Mouse (Mus musculus) layer of hippocampus, adult 2 months (tissue): Measurements from ENCODE around the gene Arpc1b. TPM values are rescaled to one million over a fixed set of nuclear protein-coding genes. Genes with fewer than 3 reads are reported as not detected.
"Not testable (repeated sequence)": the region's sequence is repeated elsewhere in the genome, so short reads cannot be mapped to it uniquely, and the experiment has no call there.

Experiments used
- DNase-seq, 2 experiments: peaks; one replicate each; pipeline ENCODE4 v3.0.0; 2022; ENCODE audit warnings: low spot score in 2 of 2
- H3K27ac ChIP-seq: fragments of 200-600 bp; 2 replicates; pipeline ENCODE4 v1.8.1; 2022
- H3K4me3 ChIP-seq: fragments of 200-600 bp; 2 replicates; pipeline ENCODE4 v1.8.1; 2022; ENCODE audit warnings: mild to moderate bottlenecking
- CTCF ChIP-seq: fragments of 200-600 bp; conservative IDR thresholded peaks from 2 replicates; pipeline ENCODE4 v1.8.1; 2022; ENCODE audit warnings: antibody characterized with exemption, mild to moderate bottlenecking, moderate library complexity
- total RNA-seq, 2 experiments: library from RNA; stranded (reverse); gene quantifications; 2 replicates each; pipeline ENCODE4 v1.2.3; 2021

Gene Arpc1b
- total RNA-seq, 2 experiments from 2014 or later = 17.7 to 19.4 TPM

DNA sequence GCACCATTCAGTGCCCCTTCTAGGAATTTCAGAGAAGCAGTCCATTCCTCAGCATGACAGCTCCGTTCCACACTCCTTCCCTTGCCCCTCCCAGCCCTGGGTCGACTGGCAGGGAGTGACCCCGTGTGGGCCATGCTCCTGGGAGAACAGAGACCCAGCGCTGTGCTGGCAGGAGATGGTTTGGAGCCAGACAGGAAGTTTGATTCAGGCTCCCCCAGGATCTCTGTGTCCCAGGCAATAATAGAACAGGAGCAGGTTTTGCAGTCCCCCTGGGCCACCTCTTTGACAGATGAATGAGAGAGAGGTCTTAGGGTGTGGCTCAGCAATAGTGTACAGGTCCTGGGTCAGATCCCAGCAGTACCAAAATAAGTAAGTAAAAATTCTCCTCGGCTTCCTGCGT, 4.0 kb downstream of the Arpc1b start:
- no peak for TF ChIP-seq CTCF
- Histone ChIP-seq H3K27ac (peak overlapping the region; percentile 53; the same call in 1 of the 2 replicates), H3K4me3 (no peak overlapping the region)
- no peak for DNase-seq

DNA sequence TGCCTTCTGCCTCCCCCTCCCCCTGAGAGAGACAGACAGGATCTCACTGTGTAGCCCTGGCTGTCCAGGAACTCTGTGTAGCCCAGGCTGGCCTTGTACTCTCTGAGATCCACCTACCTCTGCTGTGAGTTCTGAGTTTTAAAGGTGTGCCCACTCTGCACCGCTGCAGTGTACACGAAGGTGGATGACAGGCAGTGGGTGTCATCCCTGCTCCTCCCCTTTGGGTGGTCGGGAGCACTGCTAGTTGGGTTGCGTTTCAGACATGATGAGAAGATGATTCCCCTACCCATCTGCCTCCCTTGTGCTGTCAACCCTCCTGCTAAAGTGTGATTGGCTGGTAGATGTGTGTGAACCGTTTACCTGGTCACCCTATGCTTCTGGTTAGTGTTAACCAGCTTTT, 4.4 kb downstream of the Arpc1b start:
- DNase-seq = no peak
- no peak for TF ChIP-seq CTCF
- Histone ChIP-seq H3K27ac (peak overlapping the region; percentile 53; the same call in 1 of the 2 replicates), H3K4me3 (no peak overlapping the region)

DNA sequence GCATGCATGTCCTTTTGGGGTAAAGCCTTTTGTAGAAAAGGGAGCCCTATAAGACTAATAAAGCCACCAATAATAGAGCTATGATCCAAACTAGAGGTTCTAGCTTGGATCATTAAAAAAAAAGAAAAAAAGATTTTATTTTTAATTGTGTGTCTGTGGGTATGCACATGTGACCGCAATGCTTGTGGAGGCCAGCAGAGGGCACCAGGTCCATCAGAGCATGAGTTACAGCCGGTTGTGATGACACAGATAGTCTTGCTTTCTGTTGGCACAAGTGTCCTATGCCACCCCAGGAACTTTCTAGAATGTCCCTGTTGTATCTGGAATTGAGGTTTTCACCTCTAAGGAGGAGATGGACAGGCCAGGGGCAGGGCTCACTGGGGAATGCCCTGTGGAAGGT, 5.4 kb downstream of the Arpc1b start:
- Histone ChIP-seq H3K27ac (no peak overlapping the region), H3K4me3 (no peak overlapping the region)
- DNase-seq = no peak
- peak; percentile 61 for TF ChIP-seq CTCF

DNA sequence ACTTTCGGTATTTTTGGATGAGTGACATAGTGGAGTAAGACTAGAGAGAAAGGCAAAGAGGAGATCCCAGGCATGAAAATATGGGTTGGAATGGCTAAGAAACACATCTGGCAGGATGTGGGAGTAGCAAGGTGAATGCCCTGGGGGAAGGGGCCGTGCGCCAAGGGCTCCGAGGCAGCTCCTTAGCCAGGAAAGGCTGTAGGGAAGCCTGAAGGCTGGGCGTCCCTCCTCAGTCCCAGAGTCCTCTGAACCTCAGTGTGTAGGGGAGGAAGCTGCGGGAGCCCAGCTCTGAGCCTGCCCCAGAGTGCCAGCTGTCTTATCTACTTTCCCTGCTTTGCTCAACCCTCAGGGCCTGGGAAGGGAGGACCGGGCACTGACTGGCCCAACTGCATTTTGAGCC, 6.9 kb downstream of the Arpc1b start:
- no peak overlapping the region for H3K4me3 ChIP-seq
- DNase-seq = no peak
- no peak overlapping the region for H3K27ac ChIP-seq
- no peak for TF ChIP-seq CTCF

DNA sequence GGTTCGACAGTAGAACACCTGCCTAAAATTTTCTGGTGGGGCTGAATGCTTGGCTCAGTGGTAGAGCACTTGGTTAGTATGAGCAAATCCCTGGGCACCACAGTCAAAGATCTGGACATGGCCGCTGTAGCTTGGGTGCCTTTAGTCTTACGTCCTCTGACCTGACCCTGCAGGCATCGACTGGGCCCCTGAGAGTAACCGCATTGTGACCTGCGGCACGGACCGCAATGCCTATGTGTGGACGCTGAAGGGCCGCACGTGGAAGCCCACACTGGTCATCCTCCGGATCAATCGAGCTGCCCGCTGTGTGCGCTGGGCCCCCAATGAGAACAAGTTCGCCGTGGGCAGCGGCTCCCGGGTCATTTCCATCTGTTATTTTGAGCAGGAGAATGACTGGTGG, 9.4 kb downstream of the Arpc1b start:
- Histone ChIP-seq H3K4me3 (no peak overlapping the region), H3K27ac (no peak overlapping the region)
- TF ChIP-seq CTCF = no peak
- no peak for DNase-seq

DNA sequence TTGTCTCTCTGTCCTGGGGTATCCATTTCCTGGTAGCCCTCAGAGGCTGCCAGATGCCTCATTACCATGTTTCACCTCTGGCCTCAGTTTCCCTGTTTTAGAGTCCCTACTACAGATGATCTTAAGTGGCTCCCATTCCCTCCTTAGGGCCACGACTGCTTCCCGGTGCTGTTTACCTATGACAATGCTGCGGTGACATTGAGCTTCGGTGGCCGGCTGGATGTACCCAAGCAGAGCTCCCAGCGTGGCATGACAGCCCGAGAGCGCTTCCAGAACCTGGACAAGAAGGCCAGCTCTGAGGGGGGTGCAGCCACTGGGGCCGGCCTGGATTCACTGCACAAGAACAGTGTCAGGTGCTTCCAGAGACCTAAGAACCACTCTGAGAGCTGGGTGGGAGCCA, 12.6 kb downstream of the Arpc1b start:
- Histone ChIP-seq H3K27ac (no peak overlapping the region), H3K4me3 (no peak overlapping the region)
- no peak for TF ChIP-seq CTCF
- no peak for DNase-seq

DNA sequence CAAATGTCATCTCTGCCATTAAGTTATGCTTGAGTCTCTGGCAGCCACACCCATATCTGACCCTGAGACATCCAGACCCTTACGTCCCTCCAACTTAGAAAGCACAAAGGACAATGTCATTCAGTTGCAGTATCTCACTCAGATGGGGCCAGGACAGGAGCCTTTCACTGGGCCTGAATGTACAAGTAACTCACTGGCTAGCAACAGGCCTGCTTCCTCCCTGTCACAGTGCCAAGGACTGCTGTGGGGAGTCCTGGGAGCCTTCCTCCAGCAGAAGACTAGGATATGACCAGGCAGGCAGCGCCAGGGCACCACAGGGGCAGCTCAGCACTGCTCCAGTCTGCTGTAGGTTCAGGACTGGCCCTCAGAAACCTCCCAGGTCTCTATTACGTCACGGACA, 15.1 kb downstream of the Arpc1b start:
- H3K27ac ChIP-seq = peak overlapping the region; percentile 91
- no peak for TF ChIP-seq CTCF

DNA sequence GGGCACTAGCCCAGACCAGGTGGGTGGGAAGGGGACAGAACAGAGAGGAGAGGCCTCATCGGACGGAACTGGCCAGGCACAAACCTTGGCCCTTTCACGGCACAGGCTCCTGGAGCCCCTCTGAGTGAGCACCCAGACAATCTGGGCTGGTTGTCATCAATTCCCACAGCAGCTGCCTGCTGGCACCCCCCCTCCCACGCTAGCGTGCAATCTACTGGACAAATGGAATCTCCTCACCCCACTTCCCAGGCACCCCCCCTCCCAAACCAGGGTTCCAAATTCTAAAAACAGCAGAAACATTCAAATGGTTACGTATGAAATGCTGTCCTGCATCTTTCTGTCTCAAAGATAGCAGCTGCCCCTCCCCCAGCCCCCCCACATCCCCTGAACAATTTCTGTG, 15.8 kb downstream of the Arpc1b start:
- DNase-seq, H3K4me3 ChIP-seq: not testable (repeated sequence)
- H3K27ac ChIP-seq = peak overlapping the region; percentile 91

More for the DNA sequence above, 15.1 kb downstream of the Arpc1b start:
- no peak for DNase-seq
- H3K4me3 ChIP-seq = no peak overlapping the region

DNA sequence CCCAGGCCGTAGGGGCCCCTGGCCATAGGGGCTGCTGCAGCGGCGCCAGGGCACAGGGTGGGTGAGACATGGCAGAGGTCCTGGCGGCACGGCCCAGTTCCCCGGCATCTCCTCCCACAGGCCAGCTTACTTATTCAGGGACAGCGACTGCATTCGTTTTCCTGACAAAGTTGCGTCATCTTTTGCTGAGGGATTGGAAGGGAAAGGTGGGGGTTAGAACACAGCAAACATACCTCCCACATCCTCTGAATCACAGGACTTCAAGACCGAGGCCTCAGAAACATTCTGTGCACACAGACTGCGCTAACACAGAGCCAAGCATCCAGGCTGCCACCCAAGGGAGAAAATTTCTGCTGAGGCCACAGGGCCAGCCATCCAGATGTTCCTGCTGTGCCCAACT, 16.2 kb downstream of the Arpc1b start:
- TF ChIP-seq CTCF = no peak
- H3K27ac ChIP-seq = peak overlapping the region; percentile 91
- H3K4me3 ChIP-seq = no peak overlapping the region
- DNase-seq = peak; percentile 61 to 76

DNA sequence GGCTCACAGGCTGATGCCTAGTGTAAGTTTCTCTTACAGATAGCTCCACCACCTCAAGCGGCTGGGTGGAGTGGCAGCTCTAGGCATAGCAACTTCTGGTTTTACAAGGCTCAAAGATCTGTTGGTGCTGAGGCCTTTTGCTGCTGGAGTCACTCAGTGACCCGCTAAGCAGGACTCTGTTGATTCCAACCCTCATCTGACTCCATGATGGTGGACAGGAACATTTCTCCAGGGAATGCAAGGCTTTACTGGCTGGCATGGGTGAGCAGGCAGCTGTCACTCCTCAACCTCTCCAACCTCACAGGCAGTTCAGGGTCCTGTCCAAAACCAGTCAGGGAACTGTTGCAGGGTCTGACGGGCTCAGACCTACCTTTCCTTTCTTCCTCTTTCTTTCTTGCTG, 17.0 kb downstream of the Arpc1b start:
- DNase-seq = no peak
- no peak for TF ChIP-seq CTCF
- H3K4me3 ChIP-seq = no peak overlapping the region
- H3K27ac ChIP-seq = peak overlapping the region; percentile 91

DNA sequence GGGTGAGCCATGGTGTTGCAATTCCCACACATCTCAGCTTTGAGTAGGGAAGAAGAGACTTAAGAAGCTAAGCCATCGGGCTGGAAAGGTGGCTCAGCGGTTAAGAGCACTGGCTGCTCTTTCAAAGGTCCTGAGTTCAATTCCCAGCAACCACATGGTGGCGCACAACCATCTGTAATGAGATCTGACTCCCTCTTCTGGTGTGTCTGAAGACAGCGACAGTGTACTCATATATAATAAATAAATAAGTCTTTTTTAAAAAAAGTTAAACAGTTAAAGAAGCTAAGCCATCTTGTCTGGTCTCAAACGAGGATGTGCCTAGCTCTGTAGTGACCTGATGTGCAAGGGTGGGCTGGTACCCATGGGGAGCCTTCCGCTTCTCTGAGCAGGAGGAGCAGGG, 19.3 kb downstream of the Arpc1b start:
- H3K4me3 ChIP-seq, H3K27ac ChIP-seq, DNase-seq: not testable (repeated sequence)
- peak; percentile 35 for TF ChIP-seq CTCF

DNA sequence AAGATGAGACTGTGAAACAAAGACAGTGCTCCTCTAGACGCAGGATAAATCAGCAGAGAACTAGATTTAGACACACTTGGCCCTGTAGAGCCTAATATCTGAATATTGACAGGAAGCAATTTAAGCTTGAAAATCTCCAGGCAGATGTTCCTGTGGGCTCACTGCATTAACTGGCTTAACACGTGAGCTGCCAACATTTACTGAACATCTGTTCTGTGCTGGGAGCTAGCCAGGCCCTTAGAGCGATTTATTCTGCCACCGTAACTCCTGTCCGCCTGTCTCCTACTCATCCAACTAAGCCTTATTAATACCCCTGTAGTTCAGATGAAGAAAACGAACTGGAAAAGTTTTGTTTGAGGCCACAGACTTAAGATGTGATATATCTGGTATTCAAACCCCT, 24.8 kb downstream of the Arpc1b start:
- no peak for DNase-seq
- peak overlapping the region; percentile 96 for H3K4me3 ChIP-seq
- no peak for TF ChIP-seq CTCF
- H3K27ac ChIP-seq = no peak overlapping the region; the same call in 1 of the 2 replicates

DNA sequence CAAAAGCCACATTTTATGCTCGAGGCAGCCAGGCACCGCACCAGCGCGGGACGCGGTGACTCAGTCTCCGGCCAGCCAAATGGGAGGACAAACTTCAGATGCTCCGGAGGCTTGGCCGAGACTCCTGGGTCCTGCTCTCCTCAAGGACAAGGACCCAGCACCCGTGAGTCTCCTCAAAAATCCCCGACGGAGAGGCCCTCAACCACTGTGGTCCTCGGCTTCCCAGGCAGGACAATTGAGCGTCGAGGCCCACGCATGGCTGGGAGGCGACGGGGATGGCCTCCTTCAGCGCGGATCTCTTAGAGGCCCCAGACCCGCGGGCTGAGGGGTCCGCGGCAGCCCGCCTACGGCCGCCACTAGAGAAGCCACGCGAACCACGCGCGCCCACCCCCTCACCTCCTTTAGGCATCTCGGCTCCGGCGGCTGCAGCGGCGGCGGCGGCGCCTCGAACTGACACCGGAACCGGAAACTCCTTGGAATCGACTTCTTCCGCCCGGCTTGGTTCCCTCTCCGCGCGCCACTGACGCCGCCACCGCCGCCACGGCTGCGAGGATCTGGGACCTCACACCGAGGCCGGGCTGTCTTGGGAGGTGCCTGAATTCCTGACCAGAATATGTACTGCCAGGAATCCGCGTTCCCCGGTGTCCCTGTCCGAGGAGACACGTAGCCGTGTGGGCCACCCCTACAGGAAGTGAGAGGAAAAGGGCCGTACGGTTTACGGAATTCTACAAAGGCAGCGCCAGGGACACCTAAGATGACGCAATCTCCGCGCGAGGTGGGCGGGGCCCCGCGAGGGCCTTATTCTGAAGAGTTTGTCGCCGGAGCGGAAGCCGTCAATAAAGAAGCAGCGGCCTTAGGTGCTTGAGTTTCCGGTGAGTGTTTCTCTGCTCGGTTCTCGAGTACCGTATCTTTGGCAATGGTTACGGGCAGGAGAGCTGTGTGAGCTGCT, 25.8 kb downstream of the Arpc1b start, which contains the start of the genes Pdap1 and Bud31:
TSS of gene Pdap1 (minus strand) at position 668 of the 949 bp plus-strand sequence.
TSS of gene Bud31 (plus strand) at position 792 of the 949 bp plus-strand sequence.
- TF ChIP-seq CTCF = peak; percentile 23; the same call in 1 of the 2 replicates
- H3K27ac ChIP-seq = peak within 1 kb of the TSS; percentile 99
- peak; percentile 94 to 96 for DNase-seq
- peak within 1 kb of the TSS; percentile 96 for H3K4me3 ChIP-seq

DNA sequence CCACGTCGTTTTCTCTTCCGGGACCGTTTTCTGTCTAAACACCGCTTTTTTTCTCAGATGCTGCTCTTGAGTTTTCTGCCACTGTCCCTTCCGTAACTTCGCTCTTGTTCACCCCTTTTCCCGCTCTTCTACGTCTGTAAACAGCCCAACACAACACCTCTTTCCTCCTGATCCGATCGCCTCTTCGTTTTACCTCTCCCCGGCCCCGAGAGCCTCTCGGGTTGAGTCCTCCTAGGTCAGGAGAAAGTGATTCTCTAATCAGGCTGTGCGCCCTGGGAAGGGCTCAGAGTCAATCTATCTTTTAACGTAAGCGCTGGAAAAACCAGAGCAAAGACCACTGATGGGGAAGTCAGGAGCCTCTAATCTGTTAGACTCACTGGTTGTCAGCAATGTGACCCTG, 26.6 kb downstream of the Arpc1b start:
- peak overlapping the region; percentile 99 for H3K27ac ChIP-seq
- H3K4me3 ChIP-seq = peak overlapping the region; percentile 96
- TF ChIP-seq CTCF = no peak
- DNase-seq = no peak
